Comparison of ENCODE assay signal across 27 mouse cellular contexts in genomic region chr12:112415926-112416473, GRCm38 (mm10).
DNase-seq lines count a peak whose midpoint lies in the region; ATAC-seq and TF ChIP-seq lines count a peak whose summit lies in the region.
"Had no signal": no experiment of that assay in that cellular context is flagged by ENCODE, and none has a peak within 500 bp of the region (broad histone marks: within the 10 kb centered on the region; RNA-seq: fewer than 3 reads in every experiment).

No protein-coding gene starts in this region.

- no peaks in the 10 kb centered on the region for H3K36me3 ChIP-seq in forebrain, embryonic 10.5 days (replicated peaks)
- H3K36me3 ChIP-seq in forebrain, embryonic 11.5 days (ENCODE audit: control insufficient read depth, insufficient read depth, low read length): no peaks in the 10 kb centered on the region
- H3K36me3 ChIP-seq in hindbrain, embryonic 10.5 days: no peaks in the 10 kb centered on the region
- no peaks in the 10 kb centered on the region for H3K36me3 ChIP-seq in hindbrain, embryonic 12.5 days
- no peaks in the 10 kb centered on the region for H3K36me3 ChIP-seq in forebrain, embryonic 14.5 days (ENCODE audit: control insufficient read depth, insufficient read depth, low read length)
- no peaks in the 10 kb centered on the region for H3K36me3 ChIP-seq in forebrain, postnatal 0 days (ENCODE audit: insufficient read depth)
- H3K36me3 ChIP-seq: embryonic facial prominence, embryonic 10.5 days; embryonic facial prominence, embryonic 13.5 days had no signal

- H3K4me1 ChIP-seq in forebrain, embryonic 10.5 days: peaks cover 28% of the 10 kb centered on the region
- peaks cover 9% of the 10 kb centered on the region for H3K4me1 ChIP-seq in forebrain, embryonic 11.5 days (replicated peaks; ENCODE audit: control insufficient read depth, insufficient read depth, low read length)
- peaks cover 9% of the 10 kb centered on the region for H3K4me1 ChIP-seq in hindbrain, embryonic 10.5 days (replicated peaks)
- H3K4me1 ChIP-seq in hindbrain, embryonic 12.5 days: peaks cover 10% of the 10 kb centered on the region
- peaks cover 16% of the 10 kb centered on the region for H3K4me1 ChIP-seq in forebrain, embryonic 14.5 days (ENCODE audit: control insufficient read depth, insufficient read depth, low read length)
- peaks cover 11% of the 10 kb centered on the region; the same call in 1 of the 2 replicates for H3K4me1 ChIP-seq in forebrain, postnatal 0 days (ENCODE audit: insufficient read depth)

- no peak overlapping the region for H3K9ac ChIP-seq in forebrain, embryonic 11.5 days (ENCODE audit: low read length)
- no peak overlapping the region for H3K9ac ChIP-seq in hindbrain, embryonic 12.5 days
- H3K9ac ChIP-seq in forebrain, embryonic 14.5 days (ENCODE audit: low read length): no peak overlapping the region; the same call in 1 of the 2 replicates
- 0 out of 2 replicates have a peak overlapping the region, but pooled peaks have one; percentile 18 for H3K9ac ChIP-seq in forebrain, postnatal 0 days
- H3K9ac ChIP-seq: embryonic facial prominence, embryonic 13.5 days; hindbrain, embryonic 14.5 days had no signal

- H3K4me2 ChIP-seq in forebrain, embryonic 11.5 days (ENCODE audit: low read depth, low read length, severe bottlenecking): no peak overlapping the region
- no peak overlapping the region for H3K4me2 ChIP-seq in hindbrain, embryonic 12.5 days (replicated peaks)
- no peak overlapping the region for H3K4me2 ChIP-seq in forebrain, embryonic 14.5 days (ENCODE audit: low read length)
- no peak overlapping the region for H3K4me2 ChIP-seq in forebrain, postnatal 0 days (ENCODE audit: low read depth)
- H3K4me2 ChIP-seq: embryonic facial prominence, embryonic 13.5 days; heart, embryonic 11.5 days; hindbrain, embryonic 14.5 days had no signal

- H3K9me3 ChIP-seq in forebrain, embryonic 10.5 days: no peaks in the 10 kb centered on the region
- no peaks in the 10 kb centered on the region for H3K9me3 ChIP-seq in forebrain, embryonic 11.5 days (ENCODE audit: control insufficient read depth, low read length)
- no peaks in the 10 kb centered on the region for H3K9me3 ChIP-seq in hindbrain, embryonic 10.5 days
- no peaks in the 10 kb centered on the region for H3K9me3 ChIP-seq in hindbrain, embryonic 12.5 days (replicated peaks)
- no peaks in the 10 kb centered on the region for H3K9me3 ChIP-seq in forebrain, embryonic 14.5 days (replicated peaks; ENCODE audit: control insufficient read depth, low read length)
- no peaks in the 10 kb centered on the region for H3K9me3 ChIP-seq in forebrain, postnatal 0 days (ENCODE audit: low read length)
- H3K9me3 ChIP-seq: embryonic facial prominence, embryonic 10.5 days; embryonic facial prominence, embryonic 13.5 days had no signal

- DNase-seq in forebrain, embryonic 10.5 days (ENCODE audit: extremely low spot score, low spot score): no peak
- DNase-seq in forebrain, embryonic 11.5 days (ENCODE audit: low spot score): no peak
- DNase-seq in hindbrain, embryonic 10.5 days (ENCODE audit: low spot score): no peak
- DNase-seq in forebrain, embryonic 14.5 days (ENCODE audit: low spot score): peak; percentile 80
- peak; percentile 61 for DNase-seq in forebrain, postnatal 0 days
- no peak for DNase-seq in frontal cortex, postnatal 10 days (ENCODE audit: low spot score in 2 of 2)
- no peak for DNase-seq in left cerebral cortex, postnatal 36 days (ENCODE audit: low spot score in 2 of 2)
- DNase-seq: adrenal gland, adult 8-10 months; adrenal gland, postnatal 36 days; cerebellum, adult 11-12 months; cerebellum, adult 8-10 months; cerebellum, postnatal 10 days; cerebellum, postnatal 36 days; embryo, embryonic 11 days; gastrocnemius, postnatal 25 days; heart, adult 2 months; kidney, adult 18-20 months had no signal

- intact Hi-C loops in left cerebral cortex, postnatal 36 days (cut with DNase I): no loop called here

- no peak overlapping the region for H3K4me3 ChIP-seq in forebrain, embryonic 10.5 days
- no peak overlapping the region for H3K4me3 ChIP-seq in forebrain, embryonic 11.5 days (ENCODE audit: low read depth, low read length)
- H3K4me3 ChIP-seq in hindbrain, embryonic 10.5 days: no peak overlapping the region
- no peak overlapping the region for H3K4me3 ChIP-seq in hindbrain, embryonic 12.5 days
- no peak overlapping the region for H3K4me3 ChIP-seq in forebrain, embryonic 14.5 days (ENCODE audit: low read depth, low read length)
- H3K4me3 ChIP-seq in forebrain, postnatal 0 days (ENCODE audit: low read depth, low read length): no peak overlapping the region
- H3K4me3 ChIP-seq: embryonic facial prominence, embryonic 10.5 days; embryonic facial prominence, embryonic 13.5 days; erythroblast, embryonic 14.5 days; heart, adult 2 months had no signal

- WGBS in forebrain, embryonic 10.5 days: 91% methylated on average over 18 of the region's 18 CpGs
- WGBS in forebrain, embryonic 11.5 days: 79% methylated on average over 18 of the region's 18 CpGs
- WGBS in hindbrain, embryonic 10.5 days: 88% methylated on average over 18 of the region's 18 CpGs
- WGBS in hindbrain, embryonic 12.5 days: 84% methylated on average over 18 of the region's 18 CpGs
- WGBS in forebrain, embryonic 14.5 days: 64% methylated on average over 18 of the region's 18 CpGs
- WGBS in forebrain, postnatal 0 days: 54% methylated on average over 18 of the region's 18 CpGs

- peaks cover 10% of the 10 kb centered on the region; the same call in 1 of the 2 replicates for H3K27me3 ChIP-seq in forebrain, embryonic 10.5 days (ENCODE audit: poor library complexity, severe bottlenecking)
- no peaks in the 10 kb centered on the region for H3K27me3 ChIP-seq in forebrain, embryonic 11.5 days (ENCODE audit: control insufficient read depth, insufficient read depth, low read length)
- H3K27me3 ChIP-seq in hindbrain, embryonic 10.5 days (ENCODE audit: insufficient read depth, poor library complexity, severe bottlenecking): peaks cover 11% of the 10 kb centered on the region; the same call in 1 of the 2 replicates
- no peaks in the 10 kb centered on the region; the same call in 1 of the 2 replicates for H3K27me3 ChIP-seq in hindbrain, embryonic 12.5 days
- H3K27me3 ChIP-seq in forebrain, embryonic 14.5 days (replicated peaks; ENCODE audit: control insufficient read depth, insufficient read depth, low read length): no peaks in the 10 kb centered on the region
- H3K27me3 ChIP-seq in forebrain, postnatal 0 days (ENCODE audit: insufficient read depth, low read length): no peaks in the 10 kb centered on the region; the same call in 1 of the 2 replicates

- H3K27ac ChIP-seq in forebrain, embryonic 10.5 days: peak overlapping the region; percentile 36; the same call in 1 of the 2 replicates
- H3K27ac ChIP-seq in forebrain, embryonic 11.5 days (ENCODE audit: low read depth, low read length): no peak overlapping the region
- H3K27ac ChIP-seq in hindbrain, embryonic 10.5 days: 0 out of 2 replicates have a peak overlapping the region, but pooled peaks have one; percentile 35
- H3K27ac ChIP-seq in hindbrain, embryonic 12.5 days: no peak overlapping the region
- peak overlapping the region; percentile 77 for H3K27ac ChIP-seq in forebrain, embryonic 14.5 days (ENCODE audit: low read depth, low read length)
- peak overlapping the region; percentile 15; the same call in 1 of the 2 replicates for H3K27ac ChIP-seq in forebrain, postnatal 0 days (ENCODE audit: low read depth, low read length)
- H3K27ac ChIP-seq: embryonic facial prominence, embryonic 10.5 days; embryonic facial prominence, embryonic 13.5 days; heart, adult 2 months; hindbrain, embryonic 14.5 days; hindbrain, postnatal 0 days had no signal

- no peak for ATAC-seq in forebrain, embryonic 11.5 days (replicated peaks; ENCODE audit: low FRiP score)
- ATAC-seq in hindbrain, embryonic 12.5 days (ENCODE audit: low FRiP score): no peak
- ATAC-seq in forebrain, embryonic 14.5 days: peak; percentile 73
- 0 out of 2 replicates have a peak, but pooled peaks have one; percentile 40 for ATAC-seq in forebrain, postnatal 0 days
- ATAC-seq: activated CD4-positive, CD25-positive, alpha-beta regulatory T cell, adult 4 months; hindbrain, postnatal 0 days; inflammation-experienced regulatory T-cells, adult 6 months; intestine, embryonic 16.5 days had no signal

- TF ChIP-seq CTCF in forebrain, postnatal 0 days (IDR thresholded peaks at IDR 0.05; ENCODE audit: low read depth): no peak

Comparison
In these comparisons a context has a peak if more than half of its experiments do, and no peak if none do; other contexts are left out.
1. DNase-seq: peak in forebrain, embryonic 14.5 days (single experiment) and forebrain, postnatal 0 days (single experiment); none in forebrain, embryonic 10.5 days (single experiment), forebrain, embryonic 11.5 days (single experiment), hindbrain, embryonic 10.5 days (single experiment), frontal cortex, postnatal 10 days (0 of 2) and left cerebral cortex, postnatal 36 days (0 of 2).
2. H3K27ac ChIP-seq: peak in forebrain, embryonic 10.5 days (single experiment), hindbrain, embryonic 10.5 days (single experiment), forebrain, embryonic 14.5 days (single experiment) and forebrain, postnatal 0 days (single experiment); none in forebrain, embryonic 11.5 days (single experiment) and hindbrain, embryonic 12.5 days (single experiment).
3. ATAC-seq: peak in forebrain, embryonic 14.5 days (single experiment) and forebrain, postnatal 0 days (single experiment); none in forebrain, embryonic 11.5 days (single experiment) and hindbrain, embryonic 12.5 days (single experiment).